Mouse (Mus musculus) inflammation-experienced regulatory T-cells, adult 6 months (primary cell): Measurements from ENCODE around the gene Mug2. TPM values are rescaled to one million over a fixed set of nuclear protein-coding genes. Genes with fewer than 3 reads are reported as not detected.
"Not testable (repeated sequence)": the region's sequence is repeated elsewhere in the genome, so short reads cannot be mapped to it uniquely, and the experiment has no call there.

ENCODE experiments used
- ATAC-seq: one replicate; pipeline ENCODE4 v1.8.0; 2017
- polyA plus RNA-seq, 3 experiments: library from polyadenylated mRNA; unstranded; fragments of 100-300 nt; shearing (Covaris generic); gene quantifications; one replicate each; pipeline ENCODE4 v1.2.1; 2017

Mug2 gene
- not detected for polyA plus RNA-seq

DNA sequence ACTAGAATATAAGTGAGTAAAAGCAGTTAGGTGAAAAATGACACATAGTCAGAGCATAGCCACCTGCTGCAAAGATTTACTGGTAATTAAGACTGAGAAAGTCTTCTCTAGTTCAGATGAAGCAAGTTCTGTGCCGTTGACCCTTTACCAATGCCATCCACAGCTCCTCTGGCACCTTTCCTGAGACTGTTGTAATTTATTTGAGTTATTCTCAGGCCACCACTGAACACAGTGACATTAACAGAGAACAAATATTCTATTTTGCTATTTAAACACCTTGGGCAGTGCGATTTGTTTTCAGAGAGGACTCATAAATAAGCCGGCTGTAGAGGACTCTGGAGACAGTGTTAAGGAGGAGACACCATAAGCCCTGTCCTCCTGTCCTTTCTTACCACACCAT is at the start of gene Mug2:
Gene Mug2 (plus strand): TSS at position 301 of the 400 bp plus-strand sequence.
- not testable (repeated sequence) for ATAC-seq

GRCm38 (mm10) chr6:121957803-121958349 is 48.7 kb upstream of the Mug2 start:
- ATAC-seq = not testable (repeated sequence)

- no peak for ATAC-seq
These were observed 30.9 kb upstream of the Mug2 start for GRCm38 (mm10) chr6:121975701-121976100.

DNA sequence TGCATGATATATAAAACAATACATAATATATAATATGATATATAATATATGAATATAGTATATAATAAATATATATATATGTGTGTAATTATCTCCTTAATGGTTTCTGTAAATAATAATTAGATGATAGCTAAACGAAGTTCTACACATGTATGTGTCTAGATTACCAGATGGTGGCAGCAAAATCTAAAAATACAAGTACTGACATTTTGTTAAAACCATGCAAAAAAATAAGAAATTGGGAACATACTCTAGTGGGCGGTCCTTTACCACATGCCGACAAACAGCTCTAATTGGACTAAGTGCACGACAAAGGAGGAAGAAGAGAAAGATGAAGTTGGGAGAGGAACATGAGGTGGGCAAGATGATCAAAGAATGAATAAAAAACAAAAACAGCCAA is 94.3 kb downstream of the Mug2 start:
- no peak for ATAC-seq

DNA sequence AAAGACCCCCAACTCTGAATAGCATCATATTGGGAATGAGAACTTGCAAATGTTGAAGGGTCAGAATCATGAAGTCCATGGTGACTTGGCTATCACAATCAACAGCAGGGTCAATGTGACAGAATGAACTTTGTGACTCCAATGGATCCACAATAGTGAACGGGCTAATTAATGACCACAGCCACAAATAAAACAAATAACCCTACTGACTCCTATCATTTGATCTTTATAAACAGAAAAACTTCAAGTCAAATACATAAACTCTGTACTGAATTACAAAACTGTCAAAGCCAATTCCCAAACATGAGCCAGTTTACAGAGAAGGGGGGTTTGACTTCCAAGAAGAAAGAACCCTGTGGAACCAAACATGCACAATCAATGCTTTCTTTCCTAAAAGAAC is 95.1 kb downstream of the Mug2 start:
- no peak for ATAC-seq

GRCm38 (mm10) chr6:122116963-122117362 is 110.4 kb downstream of the Mug2 start:
- no peak for ATAC-seq

- ATAC-seq = no peak
These were observed 123.0 kb downstream of the Mug2 start for GRCm38 (mm10) chr6:122129521-122129920.

Other genes with a start within 250 kb of the Mug2 start
- not detected for gene Mug1, start 168.2 kb upstream of the Mug2 start, polyA plus RNA-seq